Mouse (Mus musculus) lung, postnatal 14 days (tissue): Measurements from ENCODE around the gene Ccdc33.

Experiments used
- DNase-seq: peaks from one replicate; pipeline ENCODE4 v3.0.0; 2021

The Ccdc33 gene

GRCm38 (mm10) chr9:58008336-58009014 lies 110.1 kb downstream of the Ccdc33 start:
- no peak for DNase-seq

- DNase-seq = no peak
These were observed 112.7 kb downstream of the Ccdc33 start, which contains the start of gene Cyp11a1 for GRCm38 (mm10) chr9:58005753-58006461. Gene Cyp11a1 (plus strand): TSS chr9:58006411.

DNA sequence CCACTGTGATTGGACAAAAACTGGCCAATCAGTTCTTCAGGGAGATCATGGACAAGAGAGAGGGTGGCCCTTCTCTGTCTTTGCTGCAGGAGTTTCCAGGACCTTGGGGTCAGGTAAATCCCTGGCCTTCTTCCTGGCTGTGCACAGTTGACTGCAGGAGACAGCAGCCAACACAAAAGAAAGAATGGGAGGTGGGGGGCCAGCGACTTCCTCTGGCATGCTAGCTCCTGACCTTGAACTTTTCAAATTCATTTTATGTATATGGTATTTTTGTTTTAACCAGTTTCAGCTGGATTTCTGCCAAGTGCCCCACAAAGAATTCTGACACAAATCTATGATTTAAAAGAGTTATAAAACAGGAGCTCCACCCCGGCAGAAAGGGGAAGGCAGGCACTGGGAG lies 115.4 kb downstream of the Ccdc33 start:
- DNase-seq = no peak

DNA sequence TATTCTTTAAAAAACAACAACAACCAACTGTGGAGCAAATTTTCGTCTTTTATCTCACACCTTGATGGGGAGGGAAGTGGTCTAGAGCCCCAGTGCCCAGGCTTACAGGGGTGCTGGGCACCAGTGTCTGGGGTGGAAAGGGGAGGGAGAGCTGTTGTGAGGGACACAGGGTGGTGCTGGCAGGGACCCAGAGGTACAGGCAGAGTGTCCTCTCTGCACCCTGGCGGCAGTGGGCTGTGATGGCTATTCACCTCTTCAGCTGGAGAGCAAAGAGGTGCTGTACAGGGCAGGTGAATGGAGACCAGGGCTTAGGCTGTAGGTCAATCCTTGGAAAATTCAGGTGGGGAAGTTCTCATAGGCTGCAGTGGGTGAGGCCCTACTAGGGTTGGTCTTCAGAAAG lies 118.9 kb downstream of the Ccdc33 start:
- DNase-seq = no peak

GRCm38 (mm10) chr9:57998685-57999084 lies 119.9 kb downstream of the Ccdc33 start:
- DNase-seq = no peak

GRCm38 (mm10) chr9:57998032-57998659 lies 120.5 kb downstream of the Ccdc33 start:
- DNase-seq = peak; percentile 67

DNA sequence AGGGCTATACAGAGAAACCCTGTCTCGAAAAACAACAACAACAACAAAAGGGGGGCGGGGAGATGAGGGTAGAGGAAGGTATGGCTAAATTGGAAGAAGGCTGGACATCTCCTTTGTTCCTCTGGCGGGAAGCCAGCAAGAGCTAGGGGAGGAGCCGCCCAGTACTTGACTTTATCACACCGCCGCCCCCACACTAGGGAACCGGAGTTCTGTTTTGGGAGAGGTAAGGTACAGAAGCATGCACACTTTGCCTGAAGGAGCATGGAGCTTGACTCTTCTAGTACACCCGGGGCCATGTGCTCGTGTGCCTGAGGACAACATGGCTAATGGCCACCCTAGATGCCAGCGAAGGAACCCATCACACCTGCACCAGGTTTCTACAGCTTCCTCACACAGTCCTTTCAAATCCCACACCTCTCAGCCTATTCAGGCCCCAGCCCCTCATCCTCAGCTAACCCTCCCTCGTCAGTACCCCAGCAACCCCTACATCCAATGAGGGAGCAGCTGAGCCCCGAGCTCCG lies 121.1 kb downstream of the Ccdc33 start:
- DNase-seq = no peak

DNA sequence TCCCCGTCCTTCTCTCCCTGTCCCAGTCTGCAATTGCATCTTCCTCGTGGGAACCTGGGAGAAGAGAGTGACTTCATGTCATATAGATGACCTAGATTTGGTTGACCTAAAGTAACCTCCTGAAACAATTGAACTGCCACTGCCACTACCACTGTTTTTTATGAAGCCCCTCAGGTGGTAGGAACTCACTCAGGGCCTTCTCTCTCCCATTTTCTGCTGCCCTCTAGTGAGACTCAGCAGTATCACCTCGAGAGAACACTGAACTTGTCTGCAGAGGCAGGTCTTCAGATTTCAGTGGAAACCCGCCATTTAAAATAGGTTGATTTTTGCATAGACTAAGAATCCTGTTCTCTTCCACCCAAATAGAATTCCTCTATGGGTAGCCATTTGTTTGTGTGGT lies 123.3 kb downstream of the Ccdc33 start:
- DNase-seq = no peak

- no peak for DNase-seq
These were observed 125.6 kb downstream of the Ccdc33 start for GRCm38 (mm10) chr9:57992781-57993591.

- no peak for DNase-seq
These were observed 126.6 kb downstream of the Ccdc33 start for GRCm38 (mm10) chr9:57992060-57992459.

DNA sequence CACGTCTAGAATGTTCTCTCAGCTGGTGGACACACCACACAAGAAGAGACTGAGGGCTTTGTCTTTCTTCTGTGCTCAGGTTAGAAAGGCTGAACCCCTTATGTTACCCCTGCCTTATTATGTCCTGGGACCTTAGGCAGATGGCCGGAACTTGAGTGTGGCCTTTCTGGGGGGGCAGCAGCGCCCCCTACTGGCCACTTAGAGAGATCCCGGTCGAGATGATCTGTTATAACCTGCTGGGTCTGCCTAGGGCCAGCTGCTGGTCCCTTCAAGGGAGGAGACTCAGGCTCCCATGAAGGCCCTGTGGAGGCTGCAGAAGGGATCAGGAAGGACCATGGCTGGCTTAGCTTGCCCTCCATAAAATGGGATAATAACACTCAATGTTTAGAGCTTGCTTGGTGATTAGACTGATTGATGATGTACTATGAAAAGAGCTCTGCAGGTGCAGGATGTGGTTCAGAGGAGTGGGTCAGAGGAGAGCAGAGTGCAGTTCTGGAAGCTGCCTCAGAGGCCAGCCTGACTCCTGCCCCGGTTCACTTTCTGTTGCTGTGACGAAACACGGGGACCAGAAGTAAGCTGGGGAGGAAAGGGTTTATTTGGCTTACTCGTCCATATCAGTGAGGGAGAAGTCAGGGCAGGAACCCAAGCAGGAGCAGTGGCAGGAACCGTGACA lies 128.0 kb downstream of the Ccdc33 start:
- DNase-seq = peak; percentile 46

GRCm38 (mm10) chr9:57989309-57989708 lies 129.3 kb downstream of the Ccdc33 start:
- DNase-seq = no peak

GRCm38 (mm10) chr9:57988098-57988497 lies 130.5 kb downstream of the Ccdc33 start:
- DNase-seq = no peak

GRCm38 (mm10) chr9:57986293-57986692 lies 132.3 kb downstream of the Ccdc33 start:
- no peak for DNase-seq

DNA sequence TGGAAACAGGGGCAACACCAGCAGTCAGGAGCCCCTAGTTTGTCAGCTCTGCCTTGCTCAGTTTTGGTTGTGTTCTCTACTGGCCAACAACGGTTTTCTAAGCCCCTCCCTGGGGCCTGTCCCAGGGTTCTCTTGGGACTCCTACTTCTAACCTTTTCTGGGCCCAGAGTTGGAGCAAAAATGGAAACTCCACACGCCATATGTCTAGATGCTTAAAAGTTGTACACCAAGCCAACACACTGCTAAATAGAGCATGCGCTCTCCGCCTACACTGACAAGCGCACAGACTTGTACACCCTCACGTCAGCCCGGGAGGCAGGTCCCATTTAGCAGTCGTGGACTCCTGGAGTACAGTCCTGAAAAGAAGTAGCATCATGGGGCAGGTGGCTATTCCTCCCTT lies 133.3 kb downstream of the Ccdc33 start:
- DNase-seq = no peak

DNA sequence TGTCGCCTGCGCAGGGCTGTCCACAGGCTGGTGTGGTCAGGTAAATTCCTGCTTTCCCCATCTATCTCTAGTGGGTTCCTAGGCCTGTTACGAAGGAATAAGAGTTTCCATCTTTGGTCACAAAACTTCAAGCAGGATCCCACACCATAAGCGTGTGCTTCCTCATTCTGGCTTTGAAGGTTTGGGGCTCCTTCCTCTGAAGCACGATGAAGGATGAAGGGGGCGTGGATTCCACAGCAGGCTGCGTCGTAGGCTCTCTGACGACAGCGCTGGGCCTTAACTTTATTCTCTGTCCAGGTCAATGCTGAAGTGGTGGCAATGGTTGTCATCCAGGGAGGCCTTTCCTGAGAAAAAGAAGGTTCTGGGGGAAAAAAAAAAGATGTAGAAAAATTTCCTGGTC lies 138.1 kb downstream of the Ccdc33 start:
- DNase-seq = no peak

DNA sequence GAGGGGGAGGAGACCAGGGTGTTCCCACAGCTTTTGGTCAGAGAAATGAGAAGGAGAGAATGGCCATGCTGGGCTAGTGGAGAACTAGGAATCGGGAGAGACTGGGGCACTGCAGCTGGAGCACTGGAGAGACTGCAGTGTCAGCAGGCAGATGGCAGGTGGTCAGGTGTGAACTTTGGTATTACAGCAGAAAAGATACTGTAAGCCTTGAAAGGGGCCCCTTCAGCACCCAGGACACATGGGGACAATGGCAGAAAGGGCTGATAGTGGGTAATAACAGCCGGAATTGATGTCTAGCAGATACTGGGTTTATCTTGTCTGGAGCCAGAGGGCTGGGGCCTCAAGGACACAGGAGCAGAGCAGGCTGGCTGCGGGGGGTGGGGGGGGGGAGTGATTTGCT lies 139.8 kb downstream of the Ccdc33 start:
- no peak for DNase-seq
